Mouse (Mus musculus): ENCODE data around the gene Dnah8.

Gene Dnah8

GRCm38 (mm10) chr17:30881001-30881400 is 256.8 kb downstream of the Dnah8 start:
- no peak for DNase-seq (ENCODE audit: low spot score)

GRCm38 (mm10) chr17:30882206-30882605 is 258.1 kb downstream of the Dnah8 start:
- no peak for DNase-seq (ENCODE audit: low spot score)

- no peak for DNase-seq (ENCODE audit: low spot score)
Measured at GRCm38 (mm10) chr17:30883534-30883933, 259.4 kb downstream of the Dnah8 start.

GRCm38 (mm10) chr17:30892086-30892485 is 267.9 kb downstream of the Dnah8 start:
- no peak for DNase-seq (ENCODE audit: low spot score)

GRCm38 (mm10) chr17:30892730-30893129 is 268.6 kb downstream of the Dnah8 start:
- DNase-seq (ENCODE audit: low spot score): no peak

- no peak for DNase-seq (ENCODE audit: low spot score)
Measured at GRCm38 (mm10) chr17:30897075-30897474, 272.9 kb downstream of the Dnah8 start.

- DNase-seq (ENCODE audit: low spot score): no peak
Measured at GRCm38 (mm10) chr17:30901627-30902026, 277.5 kb downstream of the Dnah8 start, which contains the start of gene Glp1r. Glp1r (plus strand) TSS chr17:30901817.

- DNase-seq (ENCODE audit: low spot score): no peak
Measured at GRCm38 (mm10) chr17:30904096-30904495, 279.9 kb downstream of the Dnah8 start.

GRCm38 (mm10) chr17:30907577-30907976 is 283.4 kb downstream of the Dnah8 start:
- DNase-seq (ENCODE audit: low spot score): no peak

- DNase-seq (ENCODE audit: low spot score): peak; percentile 16
Measured at GRCm38 (mm10) chr17:30910866-30911731, 286.9 kb downstream of the Dnah8 start.

GRCm38 (mm10) chr17:30911732-30912088 is 287.6 kb downstream of the Dnah8 start:
- no peak for DNase-seq (ENCODE audit: low spot score)

GRCm38 (mm10) chr17:30912536-30912935 is 288.4 kb downstream of the Dnah8 start:
- no peak for DNase-seq (ENCODE audit: low spot score)

- no peak for DNase-seq (ENCODE audit: low spot score)
Measured at GRCm38 (mm10) chr17:30914264-30914663, 290.1 kb downstream of the Dnah8 start.

GRCm38 (mm10) chr17:30923566-30923965 is 299.4 kb downstream of the Dnah8 start:
- DNase-seq (ENCODE audit: low spot score): no peak

All from urinary bladder, postnatal 25 days (tissue).